Mouse (Mus musculus) CD8-positive naive resting alpha-beta T cell, adult 2 months (primary cell): ENCODE data around the gene Gm5269.

ENCODE experiments used
- DNase-seq, 2 experiments: peaks; one replicate each; pipeline ENCODE4 v3.0.0; 2022; ENCODE audit warnings: low read depth in 2 of 2, low spot score in 2 of 2

The Gm5269 gene

DNA sequence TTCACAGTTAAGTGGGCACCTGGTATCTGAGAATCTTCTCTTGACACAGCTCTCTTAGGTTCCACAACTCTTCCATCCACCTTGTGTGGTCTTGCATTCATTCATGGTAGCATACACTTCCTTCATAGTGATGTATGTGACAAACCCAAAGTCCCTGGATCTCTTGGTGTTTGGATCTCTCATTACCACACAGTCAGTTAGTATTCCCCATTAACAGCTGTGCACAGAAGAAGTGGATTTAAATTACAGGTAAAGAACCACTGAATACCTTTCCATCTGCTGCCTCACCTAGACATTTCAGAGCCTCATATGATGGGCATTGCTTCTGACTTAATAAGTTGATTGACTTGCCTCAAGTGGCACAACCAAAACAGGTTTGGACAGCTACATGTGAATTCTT, at the start of gene Gm5269:
Gene Gm5269, minus strand, starts transcription at position 101 of the 400 bp plus-strand sequence.
- DNase-seq = no peak

DNA sequence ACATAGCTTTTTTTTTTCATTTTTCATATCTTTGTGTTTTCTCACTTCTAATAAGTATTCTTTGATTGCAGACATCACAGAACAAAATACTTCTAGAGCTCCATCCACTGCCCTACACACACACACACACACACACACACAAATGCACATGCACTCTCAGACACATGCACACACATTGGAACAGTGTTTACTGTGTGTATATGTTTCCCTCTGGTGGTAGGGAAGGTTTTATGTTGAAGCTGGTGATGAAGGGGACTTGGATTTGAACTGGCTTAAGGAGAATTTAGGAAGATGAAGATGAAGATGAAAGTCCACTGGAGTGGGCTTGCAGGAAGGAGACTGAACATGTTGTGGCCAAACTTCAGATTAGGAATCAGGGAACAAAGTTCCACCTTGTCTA, 41.1 kb upstream of the Gm5269 start:
- DNase-seq = no peak

DNA sequence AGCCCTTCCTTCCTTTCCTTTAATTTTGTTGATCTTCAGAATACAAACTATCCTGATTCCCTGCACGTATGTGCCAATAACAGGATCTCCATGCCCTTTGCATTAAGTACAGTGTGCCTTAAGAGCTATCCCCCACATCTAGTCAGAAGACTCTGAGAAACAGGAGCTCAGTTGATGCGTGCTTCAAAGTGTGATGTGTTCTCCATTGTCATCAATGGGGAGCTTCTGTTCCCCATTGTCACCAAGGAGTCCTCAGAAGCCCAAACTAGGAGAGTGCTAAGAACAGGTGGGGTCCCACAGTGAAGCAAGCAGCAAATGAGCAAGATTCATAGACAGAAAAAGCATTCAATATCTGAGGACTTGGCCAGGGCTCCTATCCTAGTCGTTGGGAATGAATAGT, 36.8 kb upstream of the Gm5269 start:
- no peak for DNase-seq

DNA sequence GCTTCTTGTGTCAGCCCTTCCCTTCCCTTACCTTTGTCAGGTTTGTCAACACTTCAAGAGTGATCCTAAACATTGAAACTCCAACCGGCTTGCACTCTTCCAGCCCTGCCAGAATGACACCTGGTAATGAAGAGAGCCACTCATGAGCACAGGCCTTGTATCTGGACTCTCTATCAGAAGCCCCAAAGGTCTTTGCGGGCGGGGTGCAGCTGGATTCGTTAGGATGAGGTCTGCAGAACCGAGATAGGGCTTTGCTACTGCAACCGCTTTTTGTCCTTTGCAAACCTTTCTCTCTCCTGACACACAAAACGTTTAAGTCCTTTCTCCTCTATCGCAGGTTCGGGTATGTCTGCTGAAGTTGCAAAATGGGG, 36.3 kb upstream of the Gm5269 start, which contains the start of gene Slc40a1:
Gene Slc40a1, minus strand, starts transcription at position 131 of the 371 bp plus-strand sequence.
- DNase-seq = no peak

DNA sequence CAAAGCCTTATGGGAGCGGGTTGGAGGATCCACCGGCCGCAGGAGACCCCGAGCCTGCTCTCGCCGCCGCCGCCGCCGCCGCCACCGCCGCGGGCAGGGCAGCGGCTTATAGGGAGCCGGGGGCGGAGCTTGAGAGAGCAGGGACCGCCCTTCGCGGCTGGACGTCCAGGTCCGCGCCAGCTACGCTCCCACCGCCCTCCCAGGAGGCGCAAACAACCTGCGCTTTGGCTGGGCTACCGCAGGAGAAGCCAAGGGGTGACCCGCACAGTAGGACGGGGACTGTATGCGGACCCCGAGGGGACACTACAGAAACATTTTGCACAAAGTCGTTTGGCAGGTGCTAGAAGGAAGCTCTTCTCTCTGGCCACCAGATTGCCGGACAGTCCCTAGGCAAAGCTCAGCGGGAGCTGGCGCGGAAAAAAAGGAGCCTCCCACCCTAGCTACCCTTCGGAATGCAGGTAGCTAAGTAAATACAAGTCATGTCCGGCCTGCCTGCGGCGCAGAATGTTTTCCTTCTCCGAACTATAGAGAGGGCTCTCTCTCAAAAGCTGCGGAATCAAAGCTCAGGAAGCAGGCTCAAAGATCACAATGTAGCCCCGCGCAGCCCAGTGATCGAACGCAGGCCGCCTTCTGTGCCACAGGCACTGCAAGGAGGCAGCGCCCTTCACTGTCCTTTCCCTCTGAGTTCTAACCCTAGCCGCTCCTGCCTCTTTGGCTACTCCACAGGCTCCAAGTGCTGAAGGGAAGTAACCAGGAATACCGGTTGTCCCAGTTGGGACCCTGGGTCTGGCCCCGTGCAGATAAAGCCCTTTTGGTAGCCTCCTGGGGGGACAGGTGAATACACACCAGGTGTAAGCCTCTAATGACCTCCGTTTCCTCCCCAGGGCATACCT, 35.7 kb upstream of the Gm5269 start:
- no peak for DNase-seq

DNA sequence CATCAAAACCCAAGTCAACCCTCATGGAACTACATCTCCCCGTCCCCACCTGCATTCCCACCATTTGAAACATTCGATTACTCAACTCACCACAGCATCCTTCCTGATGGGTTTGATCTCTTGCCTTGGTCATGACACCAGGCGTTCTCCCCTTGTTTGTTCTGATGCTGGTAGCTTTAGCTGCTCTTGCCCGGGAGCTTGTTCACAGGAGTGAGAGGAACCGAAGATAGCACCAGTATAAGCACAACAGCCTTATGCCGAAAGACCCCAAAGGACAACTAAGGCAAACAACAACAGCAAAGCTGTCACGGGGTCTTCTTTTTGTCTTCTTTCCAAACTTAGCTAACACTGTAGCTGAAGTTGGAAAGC, 35.0 kb upstream of the Gm5269 start:
- no peak for DNase-seq

DNA sequence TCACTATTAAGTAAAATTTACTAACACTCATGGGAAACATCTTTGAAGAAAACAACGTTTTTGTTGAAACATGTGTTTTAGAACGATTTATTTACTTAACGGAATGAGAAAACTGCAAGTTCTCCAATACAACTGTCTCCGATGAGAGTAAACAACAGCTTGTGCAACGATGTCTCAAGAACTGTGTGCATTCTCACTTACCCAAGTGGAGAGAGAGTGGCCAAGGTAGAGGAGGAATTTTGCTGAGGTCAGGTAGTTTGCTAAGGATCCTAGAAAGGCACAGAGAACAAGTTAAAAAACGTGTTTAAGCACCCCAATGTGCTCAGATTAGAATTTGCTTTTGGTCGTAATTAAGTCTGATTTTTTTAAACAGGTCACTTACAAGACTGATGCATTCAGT, 34.4 kb upstream of the Gm5269 start:
- DNase-seq = no peak

DNA sequence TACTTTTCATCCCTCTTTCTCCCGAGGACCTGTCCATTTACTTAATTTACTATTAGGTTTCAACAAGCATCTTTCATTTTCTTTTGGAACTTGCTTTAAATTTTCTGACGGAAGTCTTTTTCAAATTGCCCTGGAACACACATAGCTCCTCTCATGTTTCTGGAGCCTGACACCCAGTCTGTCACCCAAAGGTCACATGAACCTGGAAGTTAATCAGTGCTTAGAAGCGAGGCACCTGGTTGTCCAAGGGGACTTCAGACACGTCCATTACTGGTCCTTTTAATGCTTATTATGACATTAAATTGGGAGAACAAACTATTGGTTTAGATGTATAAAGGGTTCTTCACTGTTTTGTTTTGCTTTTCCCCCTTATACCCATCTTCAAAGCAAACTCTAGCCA, 33.2 kb upstream of the Gm5269 start:
- DNase-seq = no peak

DNA sequence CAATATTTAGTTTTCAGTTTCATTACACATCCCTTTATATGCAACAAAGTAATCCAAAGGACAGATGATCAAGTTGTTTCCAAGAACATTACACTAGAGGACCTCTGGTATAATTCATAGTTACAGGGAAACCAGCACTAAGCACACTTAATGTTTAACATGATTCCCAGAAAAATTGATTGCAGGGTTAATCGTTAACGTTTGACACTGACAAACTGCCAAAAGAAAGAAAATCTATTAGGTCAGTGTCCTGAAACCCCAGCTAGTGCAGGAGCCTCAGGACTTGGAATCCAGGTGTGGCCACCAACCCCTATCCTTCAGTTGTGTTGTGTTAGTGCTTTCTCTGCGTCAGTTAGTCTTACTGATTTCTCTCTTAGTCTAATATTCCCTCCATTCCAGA, 30.6 kb upstream of the Gm5269 start:
- DNase-seq = no peak

DNA sequence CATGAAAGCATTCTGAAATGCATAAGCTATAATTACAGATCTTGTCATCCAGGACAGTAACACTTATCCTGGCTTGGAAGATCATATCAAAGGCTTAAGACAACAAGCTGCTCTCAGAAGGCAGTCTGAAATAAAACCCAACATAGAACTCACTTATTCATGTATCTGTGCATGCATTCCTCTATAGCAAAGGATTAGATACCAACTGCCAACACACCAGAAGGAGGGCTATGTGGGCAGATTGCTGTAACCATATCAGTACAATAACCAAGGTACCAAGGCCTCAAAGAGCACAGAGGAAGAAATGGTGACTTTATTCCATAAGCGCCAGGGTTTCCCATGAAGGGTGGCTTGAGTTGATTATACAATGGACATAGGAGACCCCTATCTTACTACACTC, 29.7 kb upstream of the Gm5269 start:
- DNase-seq = no peak

DNA sequence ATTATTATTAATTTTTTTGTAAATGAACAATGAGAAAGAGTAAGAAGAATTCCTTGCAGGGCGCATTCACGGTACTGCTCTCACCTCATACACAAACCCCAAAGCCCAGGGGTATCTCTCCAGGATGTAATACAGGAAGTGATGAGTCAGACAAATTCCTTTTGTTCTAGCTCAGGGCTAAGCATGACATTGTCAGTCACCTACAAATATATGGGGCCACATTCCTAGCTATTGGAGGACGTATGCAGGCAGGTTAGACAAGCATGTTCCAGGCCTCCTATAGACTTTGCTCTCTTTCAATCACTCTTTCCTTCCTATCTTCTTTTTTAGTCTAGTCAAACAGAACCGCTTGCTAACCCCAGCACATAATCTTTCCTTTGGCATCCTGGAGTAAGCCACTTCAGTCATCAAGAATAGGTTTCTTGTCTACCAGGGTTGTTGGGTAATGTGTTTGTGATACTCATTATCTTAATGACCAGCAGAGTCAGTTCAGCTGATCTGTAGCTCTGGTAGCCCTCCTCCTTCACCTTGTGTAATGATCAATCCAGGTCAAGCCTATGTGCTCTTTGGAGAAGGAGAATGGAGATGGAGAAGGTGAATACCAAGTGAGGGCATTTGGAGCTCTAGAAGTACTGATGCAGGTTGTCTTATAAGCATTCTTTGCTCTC, 27.2 kb upstream of the Gm5269 start:
- DNase-seq = no peak

DNA sequence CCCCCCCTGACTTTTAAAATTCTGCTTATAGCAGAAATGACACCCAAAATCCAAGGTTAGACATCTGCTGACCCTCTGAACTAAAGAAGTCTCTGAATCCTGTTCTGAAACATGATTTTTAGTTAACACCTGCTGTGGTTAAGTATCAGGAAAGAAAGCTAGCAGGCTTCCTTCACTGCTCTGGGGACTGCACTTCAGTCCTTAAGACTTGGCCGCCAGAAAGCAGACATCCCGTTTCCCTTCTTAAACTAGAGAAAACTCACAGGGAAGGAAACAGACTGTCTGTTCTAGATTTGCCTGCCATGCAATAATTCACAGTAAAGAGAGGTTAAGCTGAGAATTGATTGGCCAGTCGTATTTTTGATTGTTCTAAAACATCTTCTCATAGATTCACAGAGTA, 26.1 kb upstream of the Gm5269 start:
- DNase-seq = no peak

DNA sequence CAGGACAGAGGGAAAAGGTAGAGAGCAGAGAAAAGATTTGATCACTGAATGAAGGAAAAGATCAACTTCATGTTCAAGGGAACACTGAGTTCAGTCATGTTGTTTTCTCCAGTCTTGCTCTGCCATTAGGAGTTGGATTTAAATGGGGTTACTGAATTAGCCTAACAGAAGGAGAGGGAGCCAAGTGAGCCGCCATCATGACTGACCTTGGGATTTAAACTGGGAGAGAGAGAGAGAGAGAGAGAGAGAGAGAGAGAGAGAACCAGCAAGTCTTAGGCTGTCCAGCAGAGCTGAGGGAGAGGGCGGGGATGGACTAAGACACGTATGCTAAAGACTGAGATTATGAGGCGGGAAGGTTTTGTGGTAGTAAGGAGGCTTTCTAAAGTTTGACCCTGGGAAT, 24.2 kb upstream of the Gm5269 start:
- DNase-seq = no peak

DNA sequence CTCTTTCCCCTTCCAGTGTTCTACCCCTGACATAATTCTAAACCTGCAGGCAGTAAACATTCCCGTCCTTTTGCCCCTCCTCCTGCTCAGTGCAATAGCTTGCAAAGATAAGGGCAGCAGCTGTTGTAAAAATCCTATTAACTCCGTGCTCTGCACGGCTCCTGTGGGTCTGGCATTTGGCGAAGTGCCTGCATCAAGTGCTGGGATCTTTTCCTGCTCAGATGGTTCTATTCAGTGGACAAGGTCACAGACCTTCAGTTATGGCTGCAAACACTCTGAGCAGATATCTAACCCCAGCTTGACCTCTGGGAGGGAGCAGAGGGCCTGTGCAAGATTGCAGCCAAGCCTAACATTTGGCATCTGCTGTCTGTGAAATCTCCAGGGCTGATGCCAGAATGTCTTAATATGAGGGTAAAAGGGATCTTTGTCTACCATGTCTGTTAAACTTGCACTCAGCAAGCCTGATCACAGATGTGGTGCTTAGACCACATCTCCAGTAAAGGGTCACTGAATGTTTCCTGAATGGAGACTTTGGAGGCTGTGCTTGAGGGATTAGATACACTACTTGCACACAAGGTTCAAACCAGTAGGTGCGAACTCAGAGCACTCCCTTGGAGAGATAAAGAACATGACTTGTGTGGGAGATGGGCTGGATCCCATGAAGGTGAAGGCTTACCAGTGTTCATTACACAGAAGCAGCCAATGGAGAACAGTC, 15.2 kb upstream of the Gm5269 start:
- DNase-seq = no peak

DNA sequence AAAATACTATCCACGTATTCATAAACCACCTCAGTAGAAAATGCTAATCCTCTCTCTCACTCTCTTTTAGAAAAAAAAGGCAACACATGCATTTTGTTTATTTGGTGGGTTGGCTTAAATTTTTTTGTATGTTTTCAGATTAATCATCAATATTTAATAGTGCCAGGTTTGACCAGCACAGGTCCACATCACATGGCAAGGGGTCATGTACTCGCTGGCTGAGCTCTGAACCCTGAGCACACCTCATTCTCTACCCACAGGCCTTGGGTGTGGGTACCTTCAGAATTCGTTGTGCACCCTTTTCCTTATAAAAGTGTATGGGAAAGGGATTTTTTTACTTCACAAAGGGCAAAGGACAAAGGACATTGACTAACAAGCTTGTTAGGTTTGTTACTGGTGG, 14.1 kb upstream of the Gm5269 start:
- DNase-seq = no peak

DNA sequence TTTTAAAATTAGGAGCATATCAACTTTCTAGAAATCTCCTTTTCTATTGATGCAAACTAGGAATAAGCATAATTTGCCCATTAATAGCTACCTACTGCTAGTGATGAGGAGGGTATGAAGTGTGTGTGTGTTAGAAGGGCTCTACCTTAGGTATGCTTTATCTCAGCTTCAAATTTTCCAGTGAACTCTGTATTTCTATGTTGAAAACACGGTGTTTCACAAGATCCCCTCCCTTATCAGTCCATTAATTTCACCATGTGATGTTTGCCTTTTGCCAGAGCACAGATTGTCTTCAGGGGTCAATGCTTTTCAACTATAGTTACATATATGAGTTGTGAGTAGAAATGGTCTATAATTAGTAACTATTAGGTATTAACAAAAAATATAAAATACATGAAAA, 8.0 kb upstream of the Gm5269 start:
- DNase-seq = no peak

DNA sequence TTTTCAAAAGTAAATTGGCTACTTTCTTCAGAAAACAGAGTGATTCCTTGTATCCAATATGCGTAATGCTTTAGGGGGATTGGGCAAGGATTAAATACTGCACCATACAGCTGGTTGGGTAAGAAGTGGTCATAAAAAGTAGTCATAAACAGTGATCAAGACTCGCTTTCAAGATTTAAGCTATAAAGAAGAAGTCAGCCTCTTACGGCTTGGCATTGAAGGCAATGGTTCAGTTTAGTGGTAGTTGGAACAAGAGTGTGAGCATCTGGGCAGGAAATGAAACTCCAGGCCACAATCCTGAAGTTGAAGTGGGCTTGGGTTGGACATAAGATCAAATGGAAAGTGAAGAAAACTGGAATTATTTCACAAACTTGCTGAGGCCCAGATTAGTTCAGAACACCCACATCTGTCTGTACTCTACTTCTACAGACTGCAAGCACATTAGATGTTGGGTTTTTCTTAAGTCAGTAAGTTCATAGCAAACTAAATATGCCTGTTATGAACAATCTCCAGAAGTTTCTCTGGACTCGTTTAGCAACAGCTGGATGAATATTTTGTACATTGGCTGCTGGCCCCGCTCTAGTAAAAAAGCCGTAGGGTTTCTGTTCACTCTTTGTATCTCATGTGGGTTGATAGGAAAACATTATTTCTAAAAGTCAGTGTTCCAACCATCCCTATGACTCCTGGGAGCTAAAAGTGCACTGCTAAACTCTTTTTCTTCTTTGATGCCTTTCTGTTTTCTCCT, 4.3 kb upstream of the Gm5269 start:
- DNase-seq = no peak

DNA sequence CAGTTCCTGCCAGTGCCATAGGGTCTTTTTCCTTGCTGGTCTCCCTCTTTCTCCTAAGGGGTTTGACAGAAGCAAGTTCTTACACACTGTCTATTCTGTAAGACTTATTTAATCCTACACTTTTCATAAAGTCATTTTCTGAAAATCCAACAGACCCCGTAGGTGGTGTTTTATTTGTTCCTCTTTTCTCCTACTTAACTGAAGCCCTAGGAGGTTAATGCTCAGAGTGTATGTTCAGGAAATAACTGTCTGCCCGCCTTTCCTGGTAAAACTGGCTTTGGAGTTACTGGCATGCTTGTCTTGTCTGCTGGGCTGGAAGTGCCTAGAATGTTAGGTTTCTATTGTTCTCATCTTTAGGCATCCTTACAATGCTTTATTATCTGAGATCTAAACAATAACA, 1.9 kb upstream of the Gm5269 start:
- no peak for DNase-seq

DNA sequence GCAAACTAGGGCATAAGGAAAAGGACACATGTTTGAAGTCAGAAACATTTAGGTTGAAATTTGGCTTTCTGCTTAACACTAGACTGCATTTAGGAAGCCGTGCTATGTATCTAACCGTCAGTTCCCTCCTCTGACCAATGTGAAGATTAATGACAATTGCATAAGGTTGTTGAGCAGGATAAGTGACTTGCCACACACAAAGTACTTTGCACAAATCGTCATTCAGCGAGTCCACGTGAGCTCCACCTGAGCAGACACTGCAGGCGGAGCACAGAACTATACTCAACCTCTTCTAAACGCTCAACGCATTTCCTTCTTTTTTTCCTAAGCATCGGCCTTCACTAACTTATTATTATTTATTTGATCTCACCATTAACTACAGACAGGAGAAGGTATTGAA, 3.3 kb downstream of the Gm5269 start:
- no peak for DNase-seq

DNA sequence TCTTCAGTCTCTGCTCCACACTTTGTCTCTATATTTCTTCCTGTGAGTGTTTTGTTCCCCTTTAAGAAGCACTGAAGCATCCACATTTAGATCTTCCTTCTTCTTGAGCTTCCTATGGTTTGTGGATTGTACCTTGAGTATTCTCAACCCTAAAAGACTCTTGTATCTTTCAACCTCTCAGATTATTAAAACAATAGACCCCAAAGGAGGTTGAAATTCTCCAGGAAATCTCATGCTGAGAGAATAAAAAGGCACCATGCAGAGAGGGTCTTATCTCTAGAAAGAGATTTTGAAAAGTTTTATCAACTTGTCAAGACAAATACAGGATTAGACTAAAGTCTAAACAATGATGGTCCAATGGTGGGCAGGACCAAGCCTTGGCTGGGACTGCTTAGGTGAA, 6.7 kb downstream of the Gm5269 start:
- DNase-seq = no peak

DNA sequence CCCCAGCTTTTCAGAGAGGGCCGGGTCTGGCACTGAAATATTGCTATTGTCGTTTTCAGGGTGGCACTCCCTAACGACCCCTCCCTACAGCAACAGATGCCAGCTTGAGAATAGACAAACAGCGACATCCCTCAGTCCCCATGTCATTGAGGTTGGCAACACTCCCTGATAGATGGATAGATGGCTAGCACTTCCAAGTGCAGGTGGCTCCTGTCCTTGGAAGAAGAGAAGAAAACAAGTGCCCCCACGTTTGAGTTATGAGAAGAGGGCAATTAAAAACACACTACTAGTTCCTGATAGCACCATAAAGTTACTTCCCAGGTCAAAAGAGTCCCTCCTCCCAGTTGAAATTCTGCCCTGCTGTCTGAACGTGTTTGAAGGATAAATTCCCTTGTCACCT, 8.0 kb downstream of the Gm5269 start:
- no peak for DNase-seq
